Mouse (Mus musculus) gastrocnemius, adult 8-10 months (tissue): ENCODE results near the gene Otud5. TPM values are rescaled to one million over a fixed set of nuclear protein-coding genes. Genes with fewer than 3 reads are reported as not detected.
"Not testable (repeated sequence)": the region's sequence is repeated elsewhere in the genome, so short reads cannot be mapped to it uniquely, and the experiment has no call there.

Experiments used
- DNase-seq, 2 experiments: peaks; one replicate each; pipeline ENCODE4 v3.0.0; 2022; ENCODE audit warnings: low spot score in 2 of 2
- microRNA-seq: library from miRNA; unstranded; fragments of <30 nt; microRNA quantifications from one replicate; pipeline ENCODE4 v1.2.0, GENCODE M21; 2022
- total RNA-seq, 4 experiments: library from RNA; stranded (reverse); gene quantifications; 2 replicates each; pipeline ENCODE4 v1.2.4; 2022

Otud5 gene
- total RNA-seq, 4 experiments from 2014 or later: 13.8 to 17.8 (median 15.6) TPM

- DNase-seq: peak; percentile 10 to 47
Measured at GRCm38 (mm10) chrX:7879819-7880218, 38.7 kb downstream of the Otud5 start.

GRCm38 (mm10) chrX:7883841-7884567 lies 42.8 kb downstream of the Otud5 start, which contains the start of gene Slc35a2:
Gene Slc35a2, plus strand, starts transcription at chrX:7884028.
- peak; percentile 84 to 85 for DNase-seq

GRCm38 (mm10) chrX:7898211-7898610 lies 57.0 kb downstream of the Otud5 start:
- no peak for DNase-seq

GRCm38 (mm10) chrX:7898880-7899874 lies 58.0 kb downstream of the Otud5 start, which contains the start of the genes Pqbp1 and Timm17b:
Gene Pqbp1, minus strand, starts transcription at chrX:7899269.
Gene Timm17b, plus strand, starts transcription at chrX:7899357.
- peak; percentile 74 to 83 for DNase-seq

GRCm38 (mm10) chrX:7904441-7904840 lies 63.3 kb downstream of the Otud5 start:
- no peak for DNase-seq

GRCm38 (mm10) chrX:7907735-7908134 lies 66.6 kb downstream of the Otud5 start, which contains the start of gene Gm10491:
Gene Gm10491, minus strand, starts transcription at chrX:7907835.
- DNase-seq: no peak

GRCm38 (mm10) chrX:7909242-7909641 lies 68.1 kb downstream of the Otud5 start, which contains the start of gene Gm10490:
Gene Gm10490, plus strand, starts transcription at chrX:7909542.
- DNase-seq: not testable (repeated sequence)

GRCm38 (mm10) chrX:7910473-7910872 lies 69.3 kb downstream of the Otud5 start:
- no peak for DNase-seq

- not testable (repeated sequence) for DNase-seq
Measured at GRCm38 (mm10) chrX:7915669-7916068, 74.5 kb downstream of the Otud5 start.

GRCm38 (mm10) chrX:7917960-7918359 lies 76.8 kb downstream of the Otud5 start:
- not testable (repeated sequence) for DNase-seq

GRCm38 (mm10) chrX:7919601-7920383 lies 78.6 kb downstream of the Otud5 start, which contains the start of gene Pcsk1n:
Gene Pcsk1n, plus strand, starts transcription at chrX:7919822.
- no peak for DNase-seq

- DNase-seq: no peak
Measured at GRCm38 (mm10) chrX:7922032-7922431, 80.9 kb downstream of the Otud5 start.

Small RNA genes lying within 50 kb of the gene (microRNA-seq; reads per million reads assigned to microRNA genes)
- 44.1 reads per million, percentile 37 among the genes with 10 or more reads in this experiment for gene Mir1198

Other genes with a start within 250 kb of the Otud5 start
- 10 to 100 TPM; 10.1 to 13.8 (median 11.6) TPM for gene Ccdc22, start 235.8 kb upstream of the Otud5 start, total RNA-seq
- not detected for gene Cacna1f, start 234.3 kb upstream of the Otud5 start, total RNA-seq
- 1 to 10 TPM in 3 of 4 experiments, under 1 TPM in 1; 0.73 to 4.3 (median 2.2) TPM for gene Syp, start 202.9 kb upstream of the Otud5 start, total RNA-seq
- gene Prickle3, start 184.1 kb upstream of the Otud5 start, total RNA-seq: 10 to 100 TPM; 13.4 to 22.6 (median 17.0) TPM
- 10 to 100 TPM; 29.6 to 34.3 (median 33.3) TPM for gene Plp2, start 170.0 kb upstream of the Otud5 start, total RNA-seq
- 10 to 100 TPM; 21.4 to 25.1 (median 22.7) TPM for gene Magix, start 160.1 kb upstream of the Otud5 start, total RNA-seq
- 10 to 100 TPM; 12.4 to 13.2 (median 12.7) TPM for gene Gpkow, start 144.2 kb upstream of the Otud5 start, total RNA-seq
- gene Wdr45, start 127.0 kb upstream of the Otud5 start, total RNA-seq: 10 to 100 TPM; 34.5 to 41.8 (median 37.8) TPM
- under 1 TPM in 1 of 4 experiments, not detected in 3; 0.83 TPM for gene Gm45208, start 119.1 kb upstream of the Otud5 start, total RNA-seq
- gene Praf2, start 112.9 kb upstream of the Otud5 start, total RNA-seq: 1 to 10 TPM; 3.6 to 4.6 (median 3.7) TPM
- gene Ccdc120, start 90.5 kb upstream of the Otud5 start, total RNA-seq: 1 to 10 TPM in 1 of 4 experiments, under 1 TPM in 2, not detected in 1; 0.34 to 1.1 (median 0.86) TPM
- 1 to 10 TPM; 6.0 to 8.1 (median 7.6) TPM for gene Tfe3, start 78.8 kb upstream of the Otud5 start, total RNA-seq
- 10 to 100 TPM; 15.5 to 19.4 (median 16.1) TPM for gene Gripap1, start 51.6 kb upstream of the Otud5 start, total RNA-seq
- under 1 TPM; 0.05 to 0.16 (median 0.12) TPM for gene Kcnd1, start 19.1 kb upstream of the Otud5 start, total RNA-seq
- 1 to 10 TPM; 1.1 to 3.3 (median 1.7) TPM for gene Pim2, start 36.9 kb downstream of the Otud5 start, total RNA-seq
- 10 to 100 TPM in 2 of 4 experiments, 1 to 10 TPM in 2; 8.5 to 11.3 (median 10.2) TPM for gene Slc35a2, start 42.7 kb downstream of the Otud5 start, total RNA-seq
- gene Pqbp1, start 57.9 kb downstream of the Otud5 start, total RNA-seq: 10 to 100 TPM; 17.3 to 20.6 (median 19.3) TPM
- gene Timm17b, start 58.0 kb downstream of the Otud5 start, total RNA-seq: 10 to 100 TPM; 47.8 to 58.6 (median 53.9) TPM
- not detected for gene Gm10491, start 66.5 kb downstream of the Otud5 start, total RNA-seq
- 1 to 10 TPM in 1 of 4 experiments, under 1 TPM in 1, not detected in 2; 0.87 to 1.5 TPM for gene Gm10490, start 68.2 kb downstream of the Otud5 start, total RNA-seq
- not detected for gene Pcsk1n, start 78.5 kb downstream of the Otud5 start, total RNA-seq
- gene Eras, start 87.2 kb downstream of the Otud5 start, total RNA-seq: not detected
- 1 to 10 TPM; 3.8 to 6.2 (median 4.2) TPM for gene Hdac6, start 106.5 kb downstream of the Otud5 start, total RNA-seq
- under 1 TPM in 1 of 4 experiments, not detected in 3; 0.13 TPM for gene Gata1, start 136.7 kb downstream of the Otud5 start, total RNA-seq
- gene Glod5, start 177.1 kb downstream of the Otud5 start, total RNA-seq: not detected
- gene Suv39h1, start 233.4 kb downstream of the Otud5 start, total RNA-seq: 1 to 10 TPM; 3.5 to 5.0 (median 4.3) TPM
- gene Was, start 249.1 kb downstream of the Otud5 start, total RNA-seq: under 1 TPM; 0.15 to 0.54 (median 0.45) TPM